In genomic region chrX:13469160-13470116, GRCm38 (mm10) we compare ENCODE assay signal across 10 mouse cellular contexts. TPM values are rescaled to one million over a fixed set of nuclear protein-coding genes. Genes with fewer than 3 reads are reported as not detected.
DNase-seq lines count a peak whose midpoint lies in the region; ATAC-seq and TF ChIP-seq lines count a peak whose summit lies in the region.
"Had no signal": no experiment of that assay in that cellular context is flagged by ENCODE, and none has a peak within 500 bp of the region (broad histone marks: within the 10 kb centered on the region; RNA-seq: fewer than 3 reads in every experiment).

No protein-coding gene starts in this region.

- H3K4me1 ChIP-seq in forebrain, postnatal 0 days (ENCODE audit: insufficient read depth), result no peaks in the 10 kb centered on the region
- H3K4me1 ChIP-seq in forebrain, embryonic 10.5 days, result no peaks in the 10 kb centered on the region
- no peaks in the 10 kb centered on the region for H3K4me1 ChIP-seq in midbrain, embryonic 11.5 days (ENCODE audit: control insufficient read depth, insufficient read depth, low read length)
- H3K4me1 ChIP-seq in hindbrain, embryonic 16.5 days (ENCODE audit: control insufficient read depth, insufficient read depth, low read depth, low read length), result no peaks in the 10 kb centered on the region

- H3K9ac ChIP-seq in forebrain, postnatal 0 days, result no peak overlapping the region
- H3K9ac ChIP-seq in midbrain, embryonic 11.5 days (ENCODE audit: low read length), result no peak overlapping the region
- H3K9ac ChIP-seq in hindbrain, embryonic 16.5 days (ENCODE audit: low read depth, low read length), result no peak overlapping the region

- no peaks in the 10 kb centered on the region for H3K9me3 ChIP-seq in forebrain, postnatal 0 days (ENCODE audit: low read length)
- H3K9me3 ChIP-seq in forebrain, embryonic 10.5 days, result no peaks in the 10 kb centered on the region
- H3K9me3 ChIP-seq in midbrain, embryonic 11.5 days (ENCODE audit: control insufficient read depth, low read length), result no peaks in the 10 kb centered on the region
- H3K9me3 ChIP-seq in hindbrain, embryonic 16.5 days (ENCODE audit: control insufficient read depth, low read length), result no peaks in the 10 kb centered on the region

- 60% methylated on average over 9 of the region's 9 CpGs for WGBS in forebrain, postnatal 0 days
- 79% methylated on average over 9 of the region's 9 CpGs for WGBS in forebrain, embryonic 10.5 days
- 73% methylated on average over 9 of the region's 9 CpGs for WGBS in midbrain, embryonic 11.5 days
- WGBS in hindbrain, embryonic 16.5 days, result 54% methylated on average over 9 of the region's 9 CpGs

- H3K27me3 ChIP-seq in forebrain, postnatal 0 days (ENCODE audit: insufficient read depth, low read length), result no peaks in the 10 kb centered on the region
- peaks cover 79% of the 10 kb centered on the region for H3K27me3 ChIP-seq in forebrain, embryonic 10.5 days (ENCODE audit: poor library complexity, severe bottlenecking)
- H3K27me3 ChIP-seq in midbrain, embryonic 11.5 days (ENCODE audit: control insufficient read depth, insufficient read depth, low read length), result no peaks in the 10 kb centered on the region
- H3K27me3 ChIP-seq in hindbrain, embryonic 16.5 days (replicated peaks; ENCODE audit: control insufficient read depth, insufficient read depth, low read length), result no peaks in the 10 kb centered on the region

- no peaks in the 10 kb centered on the region for H3K36me3 ChIP-seq in forebrain, postnatal 0 days (ENCODE audit: insufficient read depth)
- H3K36me3 ChIP-seq in forebrain, embryonic 10.5 days (replicated peaks), result no peaks in the 10 kb centered on the region
- H3K36me3 ChIP-seq in midbrain, embryonic 11.5 days (ENCODE audit: control insufficient read depth, insufficient read depth, low read length), result no peaks in the 10 kb centered on the region
- H3K36me3 ChIP-seq in hindbrain, embryonic 16.5 days (ENCODE audit: control insufficient read depth, insufficient read depth, low read length), result no peaks in the 10 kb centered on the region

- no peak overlapping the region for H3K4me3 ChIP-seq in forebrain, postnatal 0 days (ENCODE audit: low read depth, low read length)
- no peak overlapping the region for H3K4me3 ChIP-seq in forebrain, embryonic 10.5 days
- H3K4me3 ChIP-seq in midbrain, embryonic 11.5 days (ENCODE audit: low read depth, low read length), result no peak overlapping the region
- no peak overlapping the region for H3K4me3 ChIP-seq in hindbrain, embryonic 16.5 days (ENCODE audit: low read length)
- H3K4me3 ChIP-seq: erythroblast, embryonic 14.5 days had no signal

- DNase-seq in forebrain, postnatal 0 days, result peak; percentile 69
- DNase-seq in forebrain, embryonic 10.5 days (ENCODE audit: extremely low spot score, low spot score), result no peak
- peak; percentile 37 for DNase-seq in adrenal gland, postnatal 14 days
- peak; percentile 7 to 27 for DNase-seq in kidney, postnatal 4 days
- peak; percentile 84 for DNase-seq in lung, postnatal 25 days (ENCODE audit: low spot score)
- DNase-seq in midbrain, embryonic 11.5 days (ENCODE audit: low spot score, missing footprints), result no peak

- no peak for TF ChIP-seq CTCF in forebrain, postnatal 0 days (IDR thresholded peaks at IDR 0.05; ENCODE audit: low read depth)

- peak overlapping the region; percentile 59 for H3K27ac ChIP-seq in forebrain, postnatal 0 days (ENCODE audit: low read depth, low read length)
- H3K27ac ChIP-seq in forebrain, embryonic 10.5 days, result no peak overlapping the region
- no peak overlapping the region for H3K27ac ChIP-seq in midbrain, embryonic 11.5 days (ENCODE audit: low read depth, low read length)
- no peak overlapping the region for H3K27ac ChIP-seq in hindbrain, embryonic 16.5 days (ENCODE audit: low read depth, low read length)

- peak; percentile 92 for ATAC-seq in forebrain, postnatal 0 days
- peak; percentile 25 for ATAC-seq in granulocyte monocyte progenitor cell, adult 5-6 weeks (replicated peaks; ENCODE audit: poor library complexity, severe bottlenecking)
- ATAC-seq in midbrain, embryonic 11.5 days (ENCODE audit: low FRiP score), result no peak
- ATAC-seq in hindbrain, embryonic 16.5 days, result no peak

- H3K4me2 ChIP-seq in forebrain, postnatal 0 days (ENCODE audit: low read depth), result no peak overlapping the region
- no peak overlapping the region for H3K4me2 ChIP-seq in midbrain, embryonic 11.5 days
- no peak overlapping the region for H3K4me2 ChIP-seq in hindbrain, embryonic 16.5 days (ENCODE audit: low read length)

RNA-seq across cellular contexts. Expression of gene Nyx, which starts 3.5 kb away (rescaled TPM):
- total RNA-seq in forebrain, postnatal 0 days (2014; rRNA removed), result 0.38 and 0.62 TPM in 2 replicates
- 0.11 and 0.21 TPM in 2 replicates for polyA plus RNA-seq in forebrain, postnatal 0 days (2015; fragmentation: Nextera tagmentation; extraction: Ambion mirVana)
- 0.04 and 0.06 TPM in 2 replicates for polyA plus RNA-seq in forebrain, embryonic 10.5 days (2016; fragmentation: Nextera tagmentation; extraction: Ambion mirVana)
- 0.19 and 0.37 TPM in 2 replicates for total RNA-seq in adrenal gland, postnatal 14 days (2021)
- not detected in 2 replicates for total RNA-seq in granulocyte monocyte progenitor cell, adult 5-6 weeks (2014; fragmentation: Nextera tagmentation)
- not detected in 2 replicates for total RNA-seq in granulocyte monocyte progenitor cell, adult 5-6 weeks (2017)
- 0.04 and 0.14 TPM in 2 replicates for polyA plus RNA-seq in midbrain, embryonic 11.5 days (2014; fragmentation: Nextera tagmentation; extraction: Ambion mirVana)
- 0.24 and 0.27 TPM in 2 replicates for polyA plus RNA-seq in hindbrain, embryonic 16.5 days (2015; fragmentation: Nextera tagmentation; extraction: Ambion mirVana)
- polyA plus RNA-seq: erythroblast, embryonic 14.5 days; neural tube, embryonic 11.5 days had no signal

Comparison
In these comparisons a context has a peak if more than half of its experiments do, and no peak if none do; other contexts are left out.
1. DNase-seq: peak in forebrain, postnatal 0 days (single experiment), adrenal gland, postnatal 14 days (single experiment), kidney, postnatal 4 days (2 of 2) and lung, postnatal 25 days (single experiment); none in forebrain, embryonic 10.5 days (single experiment) and midbrain, embryonic 11.5 days (single experiment).
2. ATAC-seq: peak in forebrain, postnatal 0 days (single experiment) and granulocyte monocyte progenitor cell, adult 5-6 weeks (single experiment); none in midbrain, embryonic 11.5 days (single experiment) and hindbrain, embryonic 16.5 days (single experiment).